Mouse (Mus musculus): ENCODE measurements around the gene Ptk7.
A peak's percentile ranks its signal among the peaks of the same experiment; 100 is the strongest.

Ptk7 gene

DNA sequence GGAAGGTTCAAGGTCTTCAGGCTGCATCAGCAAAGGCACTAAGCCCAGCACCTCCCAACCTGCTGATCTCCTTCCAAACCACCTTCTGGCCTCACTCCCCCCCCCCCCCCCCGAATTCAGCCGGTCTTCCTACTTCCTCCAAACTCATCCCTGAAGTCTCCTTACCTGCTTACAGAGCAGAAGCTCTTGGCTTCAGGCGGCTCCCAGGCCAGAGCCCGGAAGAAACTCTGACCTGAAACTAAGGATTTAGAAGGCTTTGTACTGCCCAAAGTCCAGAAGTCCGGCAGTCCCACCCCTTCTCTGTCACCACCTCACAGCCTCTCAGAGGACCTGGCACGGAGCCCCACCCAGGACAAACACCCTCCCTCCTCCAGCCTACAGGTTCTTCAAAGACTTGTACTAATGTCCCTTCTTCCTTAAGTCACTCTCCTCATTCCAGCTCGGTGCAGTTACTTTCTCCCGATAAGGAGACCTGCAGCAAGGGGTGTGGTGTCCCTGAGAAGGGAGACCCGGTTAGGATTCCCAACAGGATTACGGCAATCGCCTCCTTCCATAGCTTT lies 15.7 kb upstream of the Ptk7 start:
- DNase-seq (ENCODE audit: low spot score in 2 of 2) = no peak

DNA sequence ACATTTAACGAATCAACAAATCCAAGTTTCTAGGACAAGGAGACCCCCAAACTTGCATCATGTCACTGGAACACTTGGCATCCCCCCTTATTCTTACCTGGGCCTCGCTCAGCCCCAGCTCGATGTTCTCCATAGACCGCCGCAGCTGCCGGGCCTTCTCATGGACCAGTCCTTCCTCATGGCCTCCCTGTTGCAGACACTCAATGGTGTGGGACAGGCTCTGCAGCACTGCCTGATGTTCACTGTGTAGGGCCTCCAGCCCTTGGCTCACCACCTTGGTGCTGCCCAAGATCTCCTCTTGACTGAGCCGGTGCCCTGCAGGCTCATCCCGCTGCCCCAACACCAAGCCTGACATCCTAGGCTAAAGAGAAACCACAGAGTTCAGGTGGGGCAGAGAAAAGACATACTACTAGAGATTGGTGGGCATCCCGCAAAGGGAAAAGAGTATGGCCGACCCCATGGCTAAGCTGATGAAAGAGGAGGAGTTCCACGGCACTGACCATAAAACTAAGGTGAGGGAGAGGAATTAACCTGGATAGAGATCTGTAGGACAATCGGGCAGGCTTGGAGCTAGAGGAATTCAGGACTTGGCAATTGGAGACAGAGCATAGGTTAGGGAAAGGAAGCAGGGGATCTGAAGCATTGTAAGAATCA lies 15.0 kb upstream of the Ptk7 start:
- no peak for DNase-seq (ENCODE audit: low spot score in 2 of 2)

GRCm38 (mm10) chr17:46642060-46642459 lies 12.8 kb upstream of the Ptk7 start:
- DNase-seq (ENCODE audit: low spot score in 2 of 2) = no peak

- DNase-seq (ENCODE audit: low spot score in 2 of 2) = no peak
Observed at GRCm38 (mm10) chr17:46639929-46640328, 10.6 kb upstream of the Ptk7 start.

GRCm38 (mm10) chr17:46636831-46637523 lies 7.7 kb upstream of the Ptk7 start:
- peak in 1 of 2 experiments; percentile 36 for DNase-seq (ENCODE audit: low spot score in 2 of 2)

DNA sequence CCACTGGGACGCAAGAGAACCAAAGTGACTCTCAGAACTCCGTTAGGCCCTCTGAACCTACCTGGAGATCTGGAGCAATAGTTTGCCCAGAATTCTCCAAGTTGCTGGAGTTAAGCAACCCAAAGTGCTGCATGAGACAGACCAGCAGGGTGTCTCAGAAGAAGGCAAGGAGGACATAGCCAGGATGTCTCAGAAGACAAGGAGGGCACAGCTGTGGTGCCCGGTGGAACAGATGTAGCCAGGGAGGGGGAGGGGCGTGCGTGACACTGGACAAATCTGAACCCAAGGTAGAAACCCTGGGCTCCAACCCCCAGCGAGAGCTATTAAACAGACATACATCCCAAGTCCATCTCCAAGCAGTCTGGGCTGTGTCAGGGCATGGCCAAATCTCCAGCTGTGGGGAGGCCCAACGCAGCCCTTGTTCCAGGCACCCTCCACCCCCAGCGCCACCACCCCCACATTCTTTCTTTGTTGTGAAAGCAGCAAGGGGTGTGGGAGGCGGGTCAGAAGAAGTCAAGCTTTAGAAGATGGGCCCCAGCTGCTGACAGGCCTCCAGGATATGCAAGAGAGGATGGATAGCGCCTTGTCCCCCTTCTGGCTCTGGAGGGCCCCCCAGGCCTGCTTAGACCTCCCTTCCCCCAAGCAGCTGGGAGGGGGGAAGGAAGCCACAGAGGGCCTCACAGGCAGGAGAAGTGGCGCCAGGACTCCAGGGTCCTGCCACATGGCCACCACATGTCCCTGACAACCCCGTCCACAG lies 559 bp upstream of the Ptk7 start:
- peak in 1 of 2 experiments; percentile 34 for DNase-seq (ENCODE audit: low spot score in 2 of 2)

- DNase-seq (ENCODE audit: low spot score in 2 of 2) = no peak
Observed at GRCm38 (mm10) chr17:46628471-46628790, 873 bp downstream of the Ptk7 start.

DNA sequence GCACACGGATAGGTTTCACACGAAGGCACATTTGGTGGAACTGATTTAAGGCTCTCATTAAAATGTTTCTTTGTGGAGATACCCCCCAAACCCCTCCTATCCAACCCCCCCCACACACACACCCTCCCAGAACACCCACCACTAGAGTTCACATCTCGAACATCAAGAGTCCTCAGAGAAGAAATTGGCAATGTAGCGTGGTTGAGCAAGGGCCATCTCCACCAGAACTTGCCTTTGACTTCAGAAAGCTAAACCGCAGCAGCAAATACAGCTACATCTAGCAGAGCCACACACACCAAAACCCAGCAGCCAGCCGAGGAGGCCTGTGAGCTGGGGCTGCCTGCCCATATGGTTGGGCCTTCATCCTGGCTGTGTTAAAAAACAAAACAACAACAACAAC lies 1.9 kb downstream of the Ptk7 start:
- no peak for DNase-seq (ENCODE audit: low spot score in 2 of 2)

GRCm38 (mm10) chr17:46624598-46624997 lies 4.7 kb downstream of the Ptk7 start:
- no peak for DNase-seq (ENCODE audit: low spot score in 2 of 2)

- no peak for DNase-seq (ENCODE audit: low spot score in 2 of 2)
Observed at GRCm38 (mm10) chr17:46623819-46624557, 5.3 kb downstream of the Ptk7 start.

DNA sequence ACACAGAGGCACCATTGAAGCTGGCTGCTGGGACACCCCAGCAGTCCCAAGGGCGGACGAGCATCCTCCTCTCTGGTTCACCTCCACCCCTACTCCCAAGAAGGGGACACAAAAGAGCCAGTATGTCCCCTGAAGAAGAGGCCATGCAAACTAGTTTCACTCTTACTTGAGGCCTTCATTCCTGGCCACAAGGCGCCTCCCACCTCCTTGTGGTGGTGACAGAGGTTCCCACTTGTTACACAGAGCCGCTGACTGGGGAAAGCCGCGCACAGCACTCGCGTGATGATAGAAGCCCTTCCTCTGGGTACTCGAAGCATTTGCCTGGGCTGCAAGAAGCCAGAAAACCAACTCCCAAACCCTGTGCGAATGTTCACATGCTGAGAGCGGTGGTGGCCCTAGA lies 7.0 kb downstream of the Ptk7 start:
- no peak for DNase-seq (ENCODE audit: low spot score in 2 of 2)

DNA sequence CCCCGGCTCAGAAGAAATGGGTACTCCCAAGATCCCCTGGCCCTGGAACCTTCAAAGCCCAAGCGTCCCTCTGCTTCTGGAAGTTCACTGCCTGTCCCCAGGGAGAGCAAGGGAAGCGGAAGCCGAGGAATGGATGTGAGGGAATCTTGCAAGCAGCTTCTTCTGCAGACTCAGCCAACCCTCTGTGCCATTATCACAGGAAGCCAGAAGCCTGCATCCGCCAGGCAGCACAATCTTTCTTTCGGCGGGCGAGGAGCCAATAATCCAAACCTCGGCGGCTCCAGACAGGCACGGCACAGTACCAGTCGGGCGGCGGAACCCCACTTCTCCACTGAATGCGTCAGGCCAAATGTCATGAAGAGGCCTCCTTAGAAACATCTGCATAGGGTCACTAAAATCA lies 8.0 kb downstream of the Ptk7 start:
- DNase-seq (ENCODE audit: low spot score in 2 of 2) = no peak

GRCm38 (mm10) chr17:46619683-46620357 lies 9.5 kb downstream of the Ptk7 start:
- DNase-seq (ENCODE audit: low spot score in 2 of 2) = no peak

GRCm38 (mm10) chr17:46618769-46619682 lies 10.3 kb downstream of the Ptk7 start:
- no peak for DNase-seq (ENCODE audit: low spot score in 2 of 2)

GRCm38 (mm10) chr17:46618394-46618768 lies 10.9 kb downstream of the Ptk7 start:
- DNase-seq (ENCODE audit: low spot score in 2 of 2) = no peak

- DNase-seq (ENCODE audit: low spot score in 2 of 2) = no peak
Observed at GRCm38 (mm10) chr17:46617799-46618198, 11.5 kb downstream of the Ptk7 start.

GRCm38 (mm10) chr17:46613229-46613628 lies 16.1 kb downstream of the Ptk7 start:
- DNase-seq (ENCODE audit: low spot score in 2 of 2) = no peak

DNA sequence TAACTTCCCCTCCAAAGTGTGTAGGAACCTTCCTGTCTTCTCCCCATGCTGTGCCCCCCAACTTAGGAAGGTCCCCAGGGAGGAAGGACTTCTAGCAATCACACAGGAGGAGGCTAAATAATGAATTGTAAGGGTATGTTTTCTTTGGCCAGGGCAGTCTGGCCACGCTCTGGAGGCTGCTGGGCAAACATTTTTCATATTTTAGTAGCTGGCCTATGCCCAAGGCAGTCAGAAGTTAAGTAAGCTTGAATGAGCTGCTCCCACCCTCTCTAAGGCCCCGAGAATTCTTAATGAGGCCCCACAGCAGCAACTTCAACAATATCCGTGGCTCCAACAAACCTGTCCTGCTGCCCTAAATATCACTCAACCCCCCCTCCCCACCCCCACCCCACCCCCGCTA lies 16.5 kb downstream of the Ptk7 start:
- no peak for DNase-seq (ENCODE audit: low spot score in 2 of 2)

- no peak for DNase-seq (ENCODE audit: low spot score in 2 of 2)
Observed at GRCm38 (mm10) chr17:46612189-46612588, 17.1 kb downstream of the Ptk7 start.

DNA sequence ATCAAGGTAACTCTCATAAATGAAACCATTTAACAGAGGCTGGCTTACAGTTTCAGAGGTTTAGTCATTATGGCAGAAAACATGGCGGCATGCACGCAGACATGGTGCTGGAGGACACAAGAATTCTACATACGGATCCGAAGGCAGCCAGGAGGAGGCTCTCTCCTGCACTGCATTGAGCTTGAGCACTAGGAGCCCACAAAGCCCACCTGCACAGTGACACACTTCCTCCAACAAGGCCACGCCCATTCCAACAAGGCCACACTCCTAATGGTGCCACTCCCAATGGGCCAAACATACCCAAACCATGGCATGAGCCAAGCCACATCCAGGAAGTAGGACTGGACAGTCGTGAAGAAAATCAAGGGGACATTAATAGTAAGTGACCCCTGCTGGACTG lies 18.0 kb downstream of the Ptk7 start:
- DNase-seq (ENCODE audit: low spot score in 2 of 2) = no peak
